Mouse (Mus musculus): ENCODE results near the gene Atp1a3.

Gene Atp1a3

GRCm38 (mm10) chr7:25003820-25004388, 1.9 kb downstream of the Atp1a3 start:
- no peak for DNase-seq (ENCODE audit: low read depth)

- no peak for DNase-seq (ENCODE audit: low read depth)
Measured at GRCm38 (mm10) chr7:25003291-25003690, 2.5 kb downstream of the Atp1a3 start.

- no peak for DNase-seq (ENCODE audit: low read depth)
Measured at GRCm38 (mm10) chr7:25000711-25001110, 5.0 kb downstream of the Atp1a3 start.

GRCm38 (mm10) chr7:25000211-25000610, 5.5 kb downstream of the Atp1a3 start:
- no peak for DNase-seq (ENCODE audit: low read depth)

DNA sequence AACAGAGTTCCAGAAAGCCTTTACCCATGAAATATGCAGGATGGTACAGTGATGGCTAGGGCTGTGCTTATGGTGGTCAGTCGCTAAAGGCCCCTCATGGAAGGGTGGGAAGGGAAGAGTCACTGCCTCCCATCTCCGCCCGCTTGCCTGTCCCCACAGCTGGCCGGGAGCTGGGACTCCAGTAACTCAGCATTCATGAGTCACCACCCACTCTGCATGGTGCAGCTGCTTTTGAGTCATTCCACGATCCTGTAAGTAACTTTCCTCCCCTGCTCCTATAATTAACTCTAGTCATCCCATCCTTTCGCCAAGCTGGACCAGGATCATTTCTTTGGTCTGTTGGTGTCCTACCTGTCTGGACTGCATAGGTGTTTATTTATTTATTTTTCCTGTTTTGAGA, 12.7 kb downstream of the Atp1a3 start:
- no peak for DNase-seq (ENCODE audit: low read depth)

DNA sequence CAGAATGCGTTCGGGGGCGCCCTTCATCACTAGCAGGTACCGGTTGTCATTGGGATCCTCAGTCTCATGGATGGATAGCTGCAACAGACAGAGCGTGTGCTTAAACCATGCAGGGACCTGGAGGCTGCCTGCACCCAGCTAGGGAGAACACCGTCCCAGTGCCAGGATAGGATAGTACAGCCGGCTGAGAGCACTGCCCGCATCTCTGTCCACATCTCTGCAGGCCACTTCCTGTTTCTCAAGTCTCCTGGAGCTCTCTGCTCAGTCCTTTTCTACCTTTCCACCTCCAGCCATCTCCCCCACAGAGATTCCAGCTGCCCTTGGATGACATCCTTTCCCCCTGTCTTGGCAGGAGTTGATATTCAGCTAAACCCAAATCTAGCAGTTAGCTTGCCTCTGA, 15.3 kb downstream of the Atp1a3 start:
- no peak for DNase-seq (ENCODE audit: low read depth)

DNA sequence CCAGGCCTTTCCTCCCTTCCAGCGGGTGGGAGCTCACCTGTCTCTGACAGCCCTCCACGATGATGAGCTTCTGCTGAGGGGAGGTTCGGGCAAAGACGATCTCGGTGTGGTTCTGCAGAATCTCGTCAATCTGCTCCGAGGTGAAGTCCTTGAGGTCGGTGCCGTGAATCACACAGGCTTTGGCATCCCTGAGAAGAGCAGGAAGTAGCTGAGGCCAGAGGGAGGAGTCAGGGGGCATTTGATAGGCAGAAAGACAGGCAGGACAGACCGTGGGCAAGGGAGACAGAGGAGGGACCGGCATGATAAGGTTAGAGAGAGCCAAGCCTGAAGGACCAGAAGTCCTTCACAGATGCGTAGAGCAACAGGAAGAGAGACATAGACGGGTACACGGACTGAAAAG, 17.8 kb downstream of the Atp1a3 start:
- no peak for DNase-seq (ENCODE audit: low read depth)

GRCm38 (mm10) chr7:24985799-24986198, 20.0 kb downstream of the Atp1a3 start:
- no peak for DNase-seq (ENCODE audit: low read depth)

GRCm38 (mm10) chr7:24984307-24984706, 21.5 kb downstream of the Atp1a3 start:
- DNase-seq (ENCODE audit: low read depth): no peak

DNA sequence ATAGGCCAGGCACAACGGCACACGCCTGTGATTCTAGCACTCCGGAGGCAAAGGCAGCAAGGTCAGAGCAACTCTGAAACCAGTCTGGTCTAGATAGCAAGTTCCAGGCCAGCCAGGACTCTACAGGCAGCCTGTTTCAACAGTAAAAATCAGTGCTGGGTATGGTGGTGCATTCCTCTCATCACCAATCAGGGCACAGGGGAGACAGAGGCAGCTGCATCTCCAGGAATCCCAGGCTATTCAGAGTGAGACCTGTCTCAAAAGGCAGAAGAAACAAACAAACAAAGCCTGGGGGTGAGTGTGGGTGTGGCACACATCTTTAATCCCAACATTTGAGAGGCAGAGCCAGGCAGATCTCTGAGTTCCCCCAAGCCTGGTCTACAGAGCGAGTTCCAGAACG, 22.4 kb downstream of the Atp1a3 start:
- DNase-seq (ENCODE audit: low read depth): no peak

DNA sequence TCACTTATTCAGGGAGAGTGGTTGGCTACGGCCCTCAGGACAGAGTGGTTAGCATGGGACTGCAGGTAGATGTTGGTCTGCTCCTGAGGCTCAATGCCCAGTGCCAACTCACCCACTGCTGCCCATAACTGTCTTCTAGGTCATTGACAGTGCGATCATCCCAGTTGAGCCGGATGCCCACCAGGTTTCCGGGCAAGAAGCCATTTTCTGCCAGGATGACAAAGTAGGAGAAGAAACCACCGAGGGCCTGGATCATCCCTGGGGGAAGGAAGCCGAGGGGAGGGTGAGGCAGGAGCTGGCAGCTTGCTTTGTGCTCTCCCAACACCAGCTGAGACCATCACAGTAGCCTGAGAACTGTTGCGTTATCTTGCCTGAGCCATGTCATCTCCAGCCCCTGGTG, 25.3 kb downstream of the Atp1a3 start:
- no peak for DNase-seq (ENCODE audit: low read depth)

- peak; percentile 37 for DNase-seq (ENCODE audit: low read depth)
Measured at GRCm38 (mm10) chr7:24978781-24979180, 27.0 kb downstream of the Atp1a3 start.

DNA sequence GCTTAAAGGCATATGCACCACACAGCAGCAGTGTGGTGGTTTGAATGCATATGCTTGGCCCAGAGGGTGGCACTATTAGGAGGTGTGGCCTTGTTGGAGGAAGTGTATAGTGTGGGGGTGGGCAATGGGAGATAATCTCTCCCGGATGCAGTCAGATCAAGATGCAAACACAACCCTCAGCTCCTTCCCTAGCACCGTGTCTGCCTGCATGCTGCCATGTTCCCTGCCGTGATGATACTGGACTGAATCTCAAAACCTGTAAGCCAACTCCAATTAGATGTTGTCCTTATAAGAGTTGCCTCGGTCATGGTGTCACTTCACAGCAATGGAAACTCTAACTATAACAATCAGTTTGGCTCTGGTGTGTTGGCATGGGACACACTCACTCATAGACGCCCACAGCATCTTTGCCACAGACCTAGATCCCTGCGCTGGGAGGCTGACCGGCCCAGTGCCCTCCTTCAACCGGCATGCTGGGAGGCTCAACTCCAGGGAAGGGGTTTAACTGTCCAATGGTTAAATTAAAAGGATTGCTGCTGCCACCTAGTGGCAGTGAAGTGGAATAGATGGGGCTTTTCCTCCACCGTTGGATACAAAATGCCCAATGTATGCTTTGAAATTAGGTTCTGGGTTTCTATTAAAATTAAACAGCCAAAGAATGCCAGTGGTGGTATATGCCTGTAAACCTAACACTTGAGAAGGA, 30.7 kb downstream of the Atp1a3 start:
- DNase-seq (ENCODE audit: low read depth): peak; percentile 56

DNA sequence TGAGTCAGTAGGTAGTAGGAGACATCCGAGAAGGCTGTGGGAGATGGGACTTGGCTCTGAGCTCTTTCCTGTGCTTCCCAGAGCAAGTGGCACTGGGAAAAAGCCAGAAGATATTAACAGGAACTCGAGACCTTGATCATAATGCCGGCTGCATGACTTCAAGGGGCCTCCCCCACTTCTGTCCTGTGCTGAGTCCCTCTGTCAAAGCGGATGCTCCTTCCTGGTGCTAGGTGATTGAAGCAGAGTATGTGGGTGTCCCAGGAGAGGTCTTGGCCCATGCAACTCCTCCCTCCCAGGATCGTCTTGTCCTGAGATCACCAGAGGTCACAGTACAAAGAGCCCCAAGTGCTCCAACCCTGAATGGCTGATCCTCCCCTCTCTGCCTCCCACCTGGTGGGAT, 31.9 kb downstream of the Atp1a3 start:
- DNase-seq (ENCODE audit: low read depth): no peak

DNA sequence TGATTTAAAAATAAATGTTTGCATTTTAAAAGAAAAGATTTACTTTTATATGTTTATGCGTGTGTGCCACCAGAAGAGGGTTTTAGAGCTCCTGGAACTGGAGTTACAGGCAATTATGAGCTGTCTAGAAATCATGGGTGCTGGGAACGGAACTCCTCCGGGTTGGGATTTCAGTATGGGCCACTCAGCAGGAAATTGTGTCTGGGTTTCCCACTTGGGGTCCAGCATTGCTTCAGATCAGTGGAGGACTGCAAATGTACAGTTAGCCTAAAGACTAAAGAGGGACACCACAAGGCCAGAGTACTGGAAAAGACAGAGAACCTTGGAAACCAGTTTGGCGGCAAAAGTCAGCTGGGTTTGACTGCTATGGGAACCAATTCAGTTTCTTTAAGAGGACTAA, 32.5 kb downstream of the Atp1a3 start:
- no peak for DNase-seq (ENCODE audit: low read depth)

- peak; percentile 85 for DNase-seq (ENCODE audit: low read depth)
Measured at GRCm38 (mm10) chr7:24971972-24972893, 33.5 kb downstream of the Atp1a3 start, which contains the start of gene Rabac1. Gene Rabac1, minus strand, starts transcription at chr7:24972754.

GRCm38 (mm10) chr7:24971261-24971971, 34.3 kb downstream of the Atp1a3 start:
- peak; percentile 47 for DNase-seq (ENCODE audit: low read depth)

- DNase-seq (ENCODE audit: low read depth): no peak
Measured at GRCm38 (mm10) chr7:24970341-24970740, 35.4 kb downstream of the Atp1a3 start.

DNA sequence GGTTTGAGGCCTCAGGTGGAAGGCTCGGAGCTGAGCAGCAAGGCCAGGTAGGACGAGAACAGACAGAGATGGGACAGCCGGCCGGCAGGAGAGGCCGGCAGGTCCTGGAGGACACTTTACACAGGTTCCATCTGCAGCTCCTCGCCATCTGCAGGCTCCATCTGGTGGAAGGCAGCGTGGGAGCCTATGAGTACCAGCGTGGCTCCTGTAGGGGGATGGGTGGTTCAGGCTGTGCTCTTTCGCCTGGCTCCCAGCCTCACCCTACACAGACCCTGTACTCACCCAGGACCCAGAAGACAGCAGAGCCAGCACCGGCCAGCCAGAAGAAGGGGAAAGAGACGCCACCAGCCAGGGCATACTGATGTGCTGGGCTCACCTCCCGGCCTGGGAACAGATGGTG, 36.0 kb downstream of the Atp1a3 start:
- no peak for DNase-seq (ENCODE audit: low read depth)

DNA sequence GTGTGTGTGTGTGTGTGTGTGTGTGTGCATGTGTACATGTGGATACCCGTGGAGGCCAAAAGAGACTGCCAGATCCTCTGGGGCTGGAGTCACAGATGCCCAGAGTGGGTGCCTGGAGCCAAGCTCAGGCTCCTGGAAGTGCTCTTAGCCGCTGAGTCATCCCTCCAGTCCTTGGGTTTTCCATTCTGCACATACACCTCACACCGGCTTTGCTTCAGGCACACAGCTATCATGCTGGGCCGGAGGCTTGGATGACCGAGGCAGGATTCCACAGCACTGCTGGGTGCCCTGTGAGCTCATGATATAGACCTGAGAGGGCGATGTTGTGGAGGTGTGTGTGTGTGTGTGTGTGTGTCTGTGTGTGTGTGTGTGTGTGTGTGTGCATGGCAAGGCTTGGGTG, 37.3 kb downstream of the Atp1a3 start:
- DNase-seq (ENCODE audit: low read depth): no peak

DNA sequence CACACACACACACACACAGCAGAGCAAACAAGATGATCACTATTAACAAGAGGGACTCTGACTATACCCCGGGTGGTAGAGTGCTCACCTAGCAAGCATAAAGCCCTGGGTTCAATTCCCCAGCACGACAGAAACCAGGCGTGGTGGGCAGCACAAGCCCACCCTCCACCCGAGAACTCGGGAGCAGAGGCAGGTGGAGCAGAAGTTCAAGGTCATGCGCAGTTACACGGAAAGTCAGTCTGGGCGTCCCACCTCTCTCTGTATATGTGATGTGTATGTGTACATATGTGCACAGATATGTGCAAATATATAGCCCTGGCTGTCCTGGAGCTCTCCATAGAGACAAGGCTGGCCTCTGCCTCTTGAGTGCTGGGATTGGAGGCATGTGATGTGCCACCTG, 37.8 kb downstream of the Atp1a3 start:
- no peak for DNase-seq (ENCODE audit: low read depth)

DNA sequence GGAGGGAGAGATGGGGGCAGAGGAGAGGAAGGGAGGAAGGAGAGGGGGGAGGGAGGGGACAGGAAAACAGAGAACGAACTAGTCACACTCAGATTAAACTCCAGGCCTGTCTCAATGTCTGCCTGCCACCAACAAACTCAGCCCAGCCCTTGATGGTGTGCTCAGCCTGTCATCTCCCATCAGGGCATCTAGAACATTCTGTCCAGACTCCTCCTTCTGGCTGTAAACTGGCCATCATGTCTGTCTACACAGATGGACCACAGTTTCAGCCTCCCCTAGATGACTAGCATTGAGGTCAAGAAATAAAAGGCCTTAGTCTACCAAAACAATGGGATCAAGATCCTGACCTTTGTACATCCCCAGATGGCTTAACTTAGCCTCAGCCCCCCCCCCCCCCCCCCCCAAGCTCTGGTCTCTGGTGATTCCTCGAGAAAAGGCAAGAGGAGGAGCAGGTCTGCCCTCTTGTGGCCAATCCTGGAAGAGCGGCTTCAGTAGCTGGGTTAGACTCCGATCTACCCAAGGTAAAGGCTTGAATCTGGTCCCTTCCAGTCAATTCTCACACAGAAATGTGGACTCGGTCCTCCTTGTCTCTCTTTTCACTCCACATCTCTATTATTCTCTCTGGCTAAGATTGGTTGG, 40.7 kb downstream of the Atp1a3 start:
- peak; percentile 66 for DNase-seq (ENCODE audit: low read depth)
